Mouse (Mus musculus) megakaryocyte, adult 5-6 weeks (primary cell): ENCODE data around the gene Tril. TPM values are rescaled to one million over a fixed set of nuclear protein-coding genes. Genes with fewer than 3 reads are reported as not detected.
A peak's percentile ranks its signal among the peaks of the same experiment; 100 is the strongest.

Experiments
- ATAC-seq: 2 replicates; pipeline ENCODE4 v1.8.0; 2016; ENCODE audit warnings: mild to moderate bottlenecking, inconsistent platforms; ENCODE audit not compliant: poor library complexity, severe bottlenecking
- total RNA-seq, 2 experiments: library from RNA; stranded (forward) in 1 of 2; stranded (reverse) in 1 of 2; fragments of 153-499, 151-499 nt in 1 of 2; fragments of 221-1000, 200-1000 nt in 1 of 2; gene quantifications; 2 replicates each; pipeline versions ENCODE4 v1.2.3 to v1.2.4; 2015 to 2017

Tril gene
- total RNA-seq, 2 experiments from 2014 or later, result not detected

GRCm38 (mm10) chr6:53806591-53807023, 14.0 kb downstream of the Tril start:
- no peak for ATAC-seq

GRCm38 (mm10) chr6:53806021-53806420, 14.6 kb downstream of the Tril start:
- no peak for ATAC-seq

GRCm38 (mm10) chr6:53804145-53804544, 16.5 kb downstream of the Tril start:
- no peak for ATAC-seq

- ATAC-seq, result no peak
Measured at GRCm38 (mm10) chr6:53803551-53803950, 17.1 kb downstream of the Tril start.

GRCm38 (mm10) chr6:53801893-53802286, 18.7 kb downstream of the Tril start:
- ATAC-seq, result no peak

- ATAC-seq, result no peak
Measured at GRCm38 (mm10) chr6:53801269-53801892, 19.2 kb downstream of the Tril start.

GRCm38 (mm10) chr6:53798865-53799264, 21.8 kb downstream of the Tril start:
- no peak for ATAC-seq

- no peak for ATAC-seq
Measured at GRCm38 (mm10) chr6:53796835-53797234, 23.8 kb downstream of the Tril start.

- peak; percentile 72 for ATAC-seq
Measured at GRCm38 (mm10) chr6:53795788-53796187, 24.8 kb downstream of the Tril start.

GRCm38 (mm10) chr6:53795078-53795477, 25.6 kb downstream of the Tril start:
- ATAC-seq, result no peak

- no peak for ATAC-seq
Measured at GRCm38 (mm10) chr6:53794323-53794971, 26.2 kb downstream of the Tril start.

- ATAC-seq, result no peak
Measured at GRCm38 (mm10) chr6:53782880-53783539, 37.6 kb downstream of the Tril start.

- no peak for ATAC-seq
Measured at GRCm38 (mm10) chr6:53782273-53782672, 38.4 kb downstream of the Tril start.

GRCm38 (mm10) chr6:53781171-53781570, 39.5 kb downstream of the Tril start:
- 0 out of 2 replicates have a peak, but pooled peaks have one; percentile 57 for ATAC-seq

- ATAC-seq, result no peak
Measured at GRCm38 (mm10) chr6:53780008-53780407, 40.6 kb downstream of the Tril start.

- ATAC-seq, result no peak
Measured at GRCm38 (mm10) chr6:53779526-53779925, 41.1 kb downstream of the Tril start.

GRCm38 (mm10) chr6:53778424-53778955, 42.1 kb downstream of the Tril start:
- no peak for ATAC-seq

- no peak for ATAC-seq
Measured at GRCm38 (mm10) chr6:53768275-53768674, 52.4 kb downstream of the Tril start.

GRCm38 (mm10) chr6:53766243-53766915, 54.3 kb downstream of the Tril start:
- no peak for ATAC-seq

- no peak for ATAC-seq
Measured at GRCm38 (mm10) chr6:53765731-53766130, 54.9 kb downstream of the Tril start.
